Mouse (Mus musculus) olfactory bulb, adult 2 months (tissue): ENCODE results near the gene Scube1.

Source experiments
- CTCF ChIP-seq: fragments of 200-500 bp; IDR thresholded peaks from 2 replicates; pipeline ENCODE4 v1.5.1; 2012; ENCODE audit warnings: low read depth, mild to moderate bottlenecking, low read length, moderate library complexity; ENCODE audit not compliant: insufficient read depth
- POLR2A ChIP-seq: fragments of 200-500 bp; IDR thresholded peaks from 2 replicates; pipeline ENCODE4 v1.6.1; 2012; ENCODE audit warnings: mild to moderate bottlenecking, low read depth, low read length, moderate library complexity; ENCODE audit not compliant: insufficient read depth

DNA sequence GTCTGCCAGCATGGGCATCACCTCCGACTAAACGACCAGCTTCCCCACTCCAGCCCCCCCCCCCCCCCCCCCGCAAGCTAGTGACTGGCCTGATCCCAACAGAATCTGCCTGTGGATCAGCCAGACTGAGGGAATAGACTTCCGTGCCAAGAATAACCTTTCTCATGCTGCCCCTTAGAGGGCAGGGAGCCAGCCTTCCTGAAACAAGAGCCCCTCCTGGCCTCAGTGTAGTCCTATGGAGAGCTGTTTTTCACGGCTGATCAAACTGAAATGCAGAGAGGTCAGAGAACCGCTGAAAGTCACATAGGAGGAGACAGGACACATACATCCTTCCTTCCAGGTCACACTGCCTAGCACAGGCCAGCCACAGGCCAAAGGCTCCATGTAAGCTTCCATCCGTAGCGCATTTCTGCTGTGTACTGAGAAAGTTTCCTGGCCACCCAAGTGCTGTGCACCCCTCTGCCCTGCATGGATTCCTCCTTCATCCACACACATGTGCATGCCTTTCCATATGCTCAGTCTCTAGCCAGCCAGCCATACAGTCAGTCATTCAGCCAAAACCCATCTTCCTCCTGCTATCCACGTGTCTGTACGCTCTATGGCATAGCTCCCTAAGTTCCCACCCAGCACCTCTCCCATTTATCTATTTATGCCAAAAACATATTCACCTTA, 18.2 kb downstream of the Scube1 start:
- TF ChIP-seq POLR2A (no peak), CTCF (no peak)
